Mouse (Mus musculus) skeletal muscle tissue, adult 2 months (tissue): Measurements from ENCODE around the gene Vps45.
A peak's percentile ranks its signal among the peaks of the same experiment; 100 is the strongest.

Experiments used
- DNase-seq: peaks from one replicate; pipeline ENCODE4 v3.0.0-alpha.2; 2012; ENCODE audit warnings: low read depth, low spot score

The Vps45 gene

DNA sequence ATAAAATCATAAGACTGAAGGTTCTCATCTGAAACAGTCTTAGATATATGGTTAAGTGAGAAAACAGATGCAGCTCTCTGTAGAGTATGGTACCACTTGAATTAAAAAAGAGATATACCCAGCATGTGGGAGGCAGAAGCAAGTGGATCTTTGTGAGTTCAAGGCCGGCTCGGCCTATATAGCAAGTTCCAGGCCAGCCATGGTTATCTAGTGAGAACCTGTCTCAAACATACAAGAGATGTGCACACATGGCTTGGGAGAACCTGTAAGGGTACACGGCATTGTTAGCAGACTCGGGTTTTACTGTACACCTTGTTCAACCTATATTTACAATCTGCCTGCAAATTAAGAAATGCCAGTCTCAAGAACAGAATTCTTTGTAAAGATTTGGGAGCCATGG is 19.4 kb downstream of the Vps45 start:
- DNase-seq, result no peak

GRCm38 (mm10) chr3:96038156-96038555 is 20.1 kb downstream of the Vps45 start:
- no peak for DNase-seq

GRCm38 (mm10) chr3:96036796-96037195 is 21.5 kb downstream of the Vps45 start:
- no peak for DNase-seq

GRCm38 (mm10) chr3:96033046-96033445 is 25.2 kb downstream of the Vps45 start:
- DNase-seq, result no peak

GRCm38 (mm10) chr3:96032652-96033017 is 25.6 kb downstream of the Vps45 start:
- no peak for DNase-seq

DNA sequence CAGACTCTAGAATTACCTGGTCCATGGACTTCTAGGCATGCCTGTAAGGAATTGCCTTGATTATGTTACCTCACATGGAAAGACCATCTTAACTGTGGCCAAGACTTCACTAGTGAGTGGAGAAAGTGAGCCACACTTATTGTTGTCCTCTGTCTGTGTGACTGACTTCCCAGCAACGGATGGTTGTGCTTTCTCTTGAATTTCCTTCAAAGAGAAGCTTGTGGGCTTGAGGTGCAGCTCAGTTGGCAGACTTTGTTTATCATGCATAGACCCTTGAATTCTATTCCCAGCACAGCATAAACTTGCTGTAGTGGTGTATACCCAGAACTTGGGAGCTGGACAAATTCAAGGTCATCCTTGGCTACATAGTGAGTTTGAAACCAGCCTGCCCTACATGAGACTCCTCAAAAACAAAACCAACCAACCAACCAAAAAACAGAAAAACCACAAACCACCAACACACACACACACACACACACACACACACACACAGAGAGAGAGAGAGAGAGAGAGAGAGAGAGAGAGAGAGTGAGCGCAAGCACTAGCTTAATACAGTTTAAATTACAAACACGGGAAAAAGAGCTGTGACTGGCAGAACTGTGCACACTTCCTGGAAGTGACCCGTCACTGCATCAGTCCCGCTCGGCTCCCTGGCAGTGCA is 26.1 kb downstream of the Vps45 start:
- no peak for DNase-seq

DNA sequence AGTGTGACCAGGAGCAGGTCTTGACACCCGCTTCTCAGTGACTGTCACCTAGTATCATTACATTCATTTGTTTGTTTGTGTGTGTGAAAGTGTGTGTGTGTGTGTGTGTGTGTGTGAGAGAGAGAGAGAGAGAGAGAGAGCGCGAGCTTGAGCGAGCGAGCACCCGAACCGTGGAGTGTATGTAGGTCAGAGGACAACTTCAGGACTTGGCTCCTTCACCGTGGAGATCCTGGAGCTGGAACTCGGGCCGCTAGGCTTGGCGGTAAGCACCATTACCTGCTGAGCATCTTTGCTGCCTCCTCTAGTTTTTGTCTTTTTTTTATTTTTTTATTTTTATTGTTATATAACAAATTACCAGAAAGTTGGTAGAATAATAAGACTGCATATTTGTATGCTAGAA is 28.5 kb downstream of the Vps45 start:
- DNase-seq, result no peak

GRCm38 (mm10) chr3:96029336-96029735 is 28.9 kb downstream of the Vps45 start:
- DNase-seq, result no peak

DNA sequence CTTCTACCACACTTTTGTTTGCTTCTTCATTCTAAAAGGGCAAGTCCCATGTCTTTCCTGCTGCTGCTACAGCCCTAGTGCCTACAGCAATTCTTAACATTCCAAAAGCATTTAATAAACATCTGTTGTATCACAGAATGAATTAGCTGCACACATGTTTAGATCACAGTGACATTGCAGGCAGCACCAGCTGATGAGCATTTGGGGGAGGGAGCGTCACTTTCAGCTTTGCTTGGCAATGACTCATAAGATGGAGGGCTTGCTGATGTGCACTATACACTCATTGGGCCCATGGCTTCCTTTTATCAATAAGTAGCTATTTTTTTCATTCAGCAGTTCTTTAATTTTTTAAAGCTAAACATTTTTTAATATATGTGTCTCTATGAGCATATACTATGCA is 30.4 kb downstream of the Vps45 start:
- no peak for DNase-seq

DNA sequence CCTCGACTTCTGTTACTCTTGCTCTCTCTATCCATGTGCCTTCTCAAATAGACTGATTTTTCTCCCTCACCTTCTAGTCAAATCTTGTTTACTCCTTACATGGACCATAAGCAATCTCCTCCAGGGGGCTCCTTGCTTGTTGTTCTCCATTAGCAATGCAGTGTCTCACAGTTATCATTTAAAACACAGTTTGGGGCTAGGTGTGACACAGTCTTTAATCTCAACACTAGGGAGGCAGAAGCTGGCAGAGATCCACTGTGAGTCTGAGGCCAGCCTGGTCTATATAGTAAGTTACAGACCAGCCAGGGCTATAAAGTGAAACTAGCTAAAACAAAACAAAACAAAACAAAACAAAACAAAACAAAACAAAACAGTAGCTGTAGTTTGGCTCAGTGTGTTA is 31.1 kb downstream of the Vps45 start:
- no peak for DNase-seq

DNA sequence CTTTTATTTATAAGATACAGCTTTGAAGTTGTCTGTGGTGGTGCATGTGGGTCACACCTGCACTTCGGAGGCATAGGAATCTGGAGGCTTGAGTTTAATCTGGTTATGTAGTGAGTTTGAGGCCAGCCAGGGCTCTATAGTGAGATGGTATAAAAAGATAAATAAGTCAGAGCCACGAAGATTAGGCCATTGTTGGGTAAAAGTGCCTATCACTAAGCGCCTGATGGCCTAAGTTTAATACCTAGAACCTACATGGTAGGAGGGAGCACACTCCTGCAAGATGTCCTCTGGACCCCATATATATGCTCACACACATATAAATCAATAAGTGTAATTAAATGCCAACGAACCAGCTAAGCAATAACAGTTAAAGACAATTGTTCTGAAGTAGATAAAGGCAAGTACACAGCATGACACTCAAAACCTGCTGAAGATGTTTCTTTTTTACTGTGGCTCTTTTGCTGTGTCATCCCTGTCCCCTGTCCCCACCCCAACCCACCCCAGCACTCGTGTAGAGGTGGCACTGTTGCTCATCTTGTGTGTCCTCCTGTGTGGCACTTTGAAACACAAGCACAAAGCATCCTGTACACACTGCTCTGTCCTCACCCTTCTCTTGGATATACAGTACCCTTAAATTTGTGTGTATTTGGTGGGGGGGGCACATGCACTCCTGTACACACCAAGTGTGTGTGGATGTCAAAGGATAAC is 36.7 kb downstream of the Vps45 start:
- DNase-seq, result no peak

DNA sequence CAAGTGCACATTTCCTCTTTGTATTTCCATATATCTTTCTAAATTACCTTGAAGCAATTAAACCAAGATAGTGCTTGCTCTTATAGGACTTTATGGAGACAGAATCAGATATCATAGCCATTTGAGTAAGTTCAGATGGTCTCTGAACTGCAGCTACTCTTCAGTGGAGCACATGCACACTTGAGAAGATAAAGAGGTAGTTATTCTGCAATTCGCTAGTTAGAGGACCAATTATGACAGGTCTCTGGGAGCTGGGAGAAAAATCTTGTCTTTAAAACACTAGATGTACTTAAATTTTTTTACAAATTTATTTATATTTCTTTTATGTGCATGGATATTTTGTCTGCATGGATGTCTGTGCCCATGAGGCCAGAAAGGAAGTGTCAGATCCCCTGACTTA is 37.5 kb downstream of the Vps45 start:
- no peak for DNase-seq

DNA sequence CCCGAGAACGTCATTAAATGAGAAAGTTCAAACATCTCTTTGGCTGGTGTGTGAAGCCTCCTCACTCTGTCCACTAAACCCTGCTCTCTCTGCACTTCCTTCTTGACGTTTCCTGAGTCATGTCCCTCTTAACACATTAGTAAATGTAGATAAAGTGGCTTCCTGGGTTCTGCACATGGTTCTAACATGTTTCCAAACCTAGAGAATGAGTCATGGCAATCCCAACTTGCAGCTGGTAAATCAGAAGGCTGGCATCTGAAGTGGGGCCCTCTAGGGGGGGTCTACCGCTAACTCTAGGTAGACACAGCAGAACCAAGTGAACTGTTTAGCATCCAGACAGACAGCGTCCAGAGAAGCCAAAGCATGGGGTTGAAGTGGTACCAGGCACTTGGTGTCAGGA is 40.8 kb downstream of the Vps45 start:
- DNase-seq, result no peak

GRCm38 (mm10) chr3:96016257-96016889 is 41.9 kb downstream of the Vps45 start:
- no peak for DNase-seq

DNA sequence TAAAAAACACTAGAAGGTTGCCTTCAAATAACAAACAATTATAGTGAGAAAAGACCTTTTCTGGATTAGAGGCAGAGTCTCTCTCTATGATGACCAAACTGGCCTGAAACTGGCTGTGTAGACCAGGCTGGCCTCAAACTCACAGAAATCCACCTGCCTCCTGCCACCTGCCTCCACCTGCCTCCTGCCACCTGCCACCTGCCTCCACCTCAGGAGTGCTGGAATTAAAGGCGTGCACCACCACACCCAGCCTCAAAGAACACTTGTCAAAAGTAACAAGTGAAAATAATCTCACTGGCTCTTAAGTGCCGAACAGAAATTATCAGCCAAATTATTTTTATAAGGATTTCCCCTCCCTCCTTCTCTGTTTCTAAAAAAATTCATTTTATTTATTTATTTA is 42.6 kb downstream of the Vps45 start:
- no peak for DNase-seq

GRCm38 (mm10) chr3:96012805-96013204 is 45.5 kb downstream of the Vps45 start:
- DNase-seq, result no peak

DNA sequence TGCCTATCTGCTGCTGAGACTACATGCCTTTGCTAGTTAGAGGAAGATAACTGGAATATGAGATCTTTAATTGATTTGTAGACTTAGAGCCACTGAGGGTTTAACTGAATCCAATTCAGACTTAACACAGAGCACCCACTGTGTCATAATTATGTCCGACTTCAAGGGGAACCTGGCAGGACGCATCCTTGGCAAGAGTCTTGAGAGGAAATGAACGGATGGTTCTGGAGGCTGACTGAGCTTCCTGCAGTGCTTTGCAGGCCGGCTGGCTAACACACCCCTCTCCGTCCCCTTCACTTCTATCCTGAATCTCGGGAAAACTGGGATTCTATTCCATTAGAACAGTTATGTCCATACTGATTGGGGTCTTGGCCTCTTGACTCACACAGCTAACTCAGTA is 49.8 kb downstream of the Vps45 start:
- no peak for DNase-seq

- DNase-seq, result no peak
Measured at GRCm38 (mm10) chr3:96001560-96001959, 56.7 kb downstream of the Vps45 start.

DNA sequence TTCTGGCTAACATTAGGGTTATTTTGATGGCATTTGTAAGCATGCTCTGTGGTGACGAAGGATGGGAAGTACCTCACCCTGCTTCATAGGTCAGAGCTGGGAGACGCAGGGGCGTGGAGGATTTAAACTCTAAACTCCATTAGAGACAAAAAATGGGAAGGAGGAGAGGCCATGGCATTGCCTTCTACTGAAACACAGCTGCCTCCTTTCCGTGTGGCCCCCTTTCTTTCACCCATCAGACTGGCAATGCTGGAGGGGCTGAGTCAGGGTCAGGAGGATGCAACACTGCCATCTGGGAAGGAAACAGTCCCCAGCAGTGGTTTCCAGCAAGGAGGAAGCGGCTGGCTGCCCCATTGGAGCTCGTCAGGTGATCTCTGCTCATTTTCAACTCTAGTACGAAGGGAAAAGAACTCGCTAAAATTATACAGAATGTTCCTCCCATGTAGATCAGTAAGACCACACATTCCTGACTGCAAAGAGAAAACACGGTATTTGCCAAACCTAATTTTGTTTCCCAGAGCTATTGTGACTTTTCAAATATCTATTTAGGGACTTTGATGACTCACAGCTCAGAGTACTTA is 57.3 kb downstream of the Vps45 start:
- no peak for DNase-seq

DNA sequence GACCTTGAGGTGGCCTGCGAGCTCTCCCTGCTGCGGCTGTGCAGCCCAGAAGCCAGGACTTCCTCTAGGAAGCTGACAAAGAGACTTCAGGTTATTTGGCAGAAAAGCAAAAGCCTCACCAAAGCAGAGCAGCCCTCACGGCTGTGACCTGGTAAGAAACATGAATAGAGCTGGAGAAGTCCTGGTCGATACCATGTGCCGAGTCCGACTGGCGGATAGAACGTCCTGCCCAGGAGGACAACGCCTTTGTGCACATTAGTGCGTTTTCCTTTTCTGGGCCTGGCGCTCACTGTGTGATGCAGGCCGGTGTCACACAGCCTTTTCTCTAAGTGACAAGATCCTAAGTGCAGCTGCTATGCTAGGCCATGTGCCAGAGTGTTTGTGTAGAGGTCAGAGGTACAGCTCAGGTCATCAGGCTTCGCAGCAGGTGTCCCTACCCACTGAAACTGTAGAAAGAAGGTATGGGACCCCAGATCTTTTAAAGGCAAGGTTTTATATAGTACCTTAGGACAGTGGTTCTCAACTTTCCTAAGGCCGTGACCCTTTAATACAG is 58.1 kb downstream of the Vps45 start:
- DNase-seq, result peak; percentile 61

DNA sequence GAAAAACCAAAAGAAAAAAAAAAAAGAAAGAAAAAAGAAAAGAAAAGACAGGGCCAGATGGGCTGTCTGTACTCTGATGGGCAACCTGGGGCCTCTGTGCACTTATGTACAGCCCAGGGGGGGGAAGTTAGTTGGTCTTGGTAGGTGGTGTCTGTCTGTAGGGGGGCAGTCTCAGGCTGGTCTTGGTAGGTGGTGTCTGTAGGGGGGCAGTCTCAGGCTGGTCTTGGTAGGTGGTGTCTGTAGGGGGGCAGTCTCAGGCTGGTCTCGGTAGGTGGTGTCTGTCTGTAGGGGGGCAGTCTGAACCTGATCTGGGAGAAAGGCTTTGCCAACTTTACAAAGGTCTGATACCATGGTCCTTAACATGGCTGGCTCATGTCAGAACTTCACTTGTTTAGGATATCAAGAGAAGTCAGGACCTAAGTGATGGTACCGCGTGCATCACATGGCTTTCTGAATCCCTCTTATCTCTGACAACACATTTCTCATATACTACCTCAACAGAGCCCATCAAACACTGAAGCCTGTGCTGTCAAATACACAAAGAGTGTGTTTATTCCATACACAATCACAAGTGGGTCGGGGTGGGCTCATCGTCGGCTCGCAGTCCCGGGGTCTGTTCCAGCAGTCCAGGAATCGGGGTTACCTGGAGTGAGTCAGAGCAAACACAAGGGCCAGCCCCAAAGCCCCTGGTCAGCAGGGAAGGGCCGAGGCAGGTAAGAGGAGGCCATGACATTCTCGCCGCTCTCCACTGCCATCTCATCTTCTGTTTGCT is 58.8 kb downstream of the Vps45 start:
- DNase-seq, result no peak
